Mouse (Mus musculus) kidney, adult 2 months (tissue): Measurements from ENCODE around the gene Lbh. TPM values are rescaled to one million over a fixed set of nuclear protein-coding genes. Genes with fewer than 3 reads are reported as not detected.

Source experiments
- DNase-seq: peaks from one replicate; pipeline ENCODE4 v3.0.0; 2021
- H3K27ac ChIP-seq: fragments of 200-500 bp; 2 replicates; pipeline ENCODE4 v1.5.1; 2012; ENCODE audit warnings: low read depth, low read length, control low read depth, inconsistent platforms; ENCODE audit not compliant: insufficient read depth
- H3K27me3 ChIP-seq: fragments of 200-500 bp; replicated peaks from 2 replicates; pipeline ENCODE4 v1.6.1; 2012; ENCODE audit warnings: mild to moderate bottlenecking, moderate library complexity, low read length, inconsistent platforms; ENCODE audit not compliant: control insufficient read depth, insufficient read depth
- H3K36me3 ChIP-seq: fragments of 200-500 bp; 2 replicates; pipeline ENCODE4 v1.6.1; 2012; ENCODE audit warnings: mild to moderate bottlenecking, moderate library complexity, low read length, inconsistent platforms; ENCODE audit not compliant: control insufficient read depth, insufficient read depth
- H3K4me1 ChIP-seq: fragments of 200-500 bp; 2 replicates; pipeline ENCODE4 v1.6.1; 2011; ENCODE audit warnings: low read length; ENCODE audit not compliant: control insufficient read depth, insufficient read depth
- H3K4me3 ChIP-seq: fragments of 200-500 bp; 2 replicates; pipeline ENCODE4 v1.5.1; 2011; ENCODE audit warnings: mild to moderate bottlenecking, low read depth, low read length, control low read depth; ENCODE audit not compliant: insufficient read depth
- CTCF ChIP-seq: fragments of 200-500 bp; conservative IDR thresholded peaks from 2 replicates; pipeline ENCODE4 v1.5.1; 2011; ENCODE audit warnings: low read depth, mild to moderate bottlenecking, control low read depth, low read length, moderate library complexity, mixed read lengths; ENCODE audit not compliant: insufficient read depth, insufficient read length
- POLR2A ChIP-seq: fragments of 200-500 bp; IDR thresholded peaks from one replicate; pipeline ENCODE4 v1.6.1; 2011; ENCODE audit warnings: low read depth, low read length, control low read depth
- WGBS: fragments of 180-500 bp; shearing (Covaris S2); methylation state at CpG from one replicate; pipeline ENCODE4 v1.1.7; 2018; 5-methylcytosine and 5-hydroxymethylcytosine counted together
- polyA plus RNA-seq: library from polyadenylated mRNA; depleted of rRNA; stranded (reverse); fragments of >200 nt; gene quantifications from 2 replicates; pipeline ENCODE4 v1.2.3, GENCODE M21; 2012

The Lbh gene
- polyA plus RNA-seq, 1 experiment, result 66.4 TPM

DNA sequence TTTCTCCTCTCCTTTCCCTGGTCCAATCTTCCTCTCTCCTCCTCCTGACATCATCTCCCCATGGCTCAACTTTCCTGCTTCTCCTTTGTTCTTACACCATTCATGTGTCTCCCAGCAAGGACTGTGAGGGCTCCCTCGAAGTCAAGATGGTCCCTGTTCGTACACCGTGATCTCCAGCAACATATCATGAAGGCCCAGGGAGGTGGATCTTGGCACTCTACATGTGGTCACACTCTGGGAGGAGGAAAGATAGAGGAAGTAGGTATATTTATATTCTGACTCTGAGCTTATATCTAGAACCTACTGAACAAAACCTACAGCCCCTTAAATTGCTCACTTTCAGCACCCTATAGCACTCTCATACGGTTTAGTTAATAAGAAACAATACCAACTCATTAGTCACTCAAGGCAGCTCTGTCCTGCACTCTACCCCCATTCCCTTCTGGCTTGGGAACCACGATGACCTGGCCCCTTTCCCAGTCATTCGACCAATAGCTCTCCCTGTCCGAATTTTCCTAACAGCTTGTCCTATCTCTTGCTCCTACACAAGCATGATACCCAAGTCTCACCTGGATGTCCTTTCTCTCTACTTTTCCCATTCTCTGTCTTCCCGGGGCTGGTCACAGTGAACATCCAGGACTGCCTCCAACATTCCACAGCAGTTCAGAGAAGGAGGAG is 44.0 kb downstream of the Lbh start:
- TF ChIP-seq CTCF, result no peak
- TF ChIP-seq POLR2A, result no peak
- 62% methylated on average over 8 of the region's 8 CpGs for WGBS
- Histone ChIP-seq H3K4me1 (no peaks in the 10 kb centered on the region; the same call in 1 of the 2 replicates), H3K36me3 (no peaks in the 10 kb centered on the region), H3K4me3 (no peak overlapping the region), H3K27ac (no peak overlapping the region), H3K27me3 (no peaks in the 10 kb centered on the region)
- DNase-seq, result peak; percentile 52

DNA sequence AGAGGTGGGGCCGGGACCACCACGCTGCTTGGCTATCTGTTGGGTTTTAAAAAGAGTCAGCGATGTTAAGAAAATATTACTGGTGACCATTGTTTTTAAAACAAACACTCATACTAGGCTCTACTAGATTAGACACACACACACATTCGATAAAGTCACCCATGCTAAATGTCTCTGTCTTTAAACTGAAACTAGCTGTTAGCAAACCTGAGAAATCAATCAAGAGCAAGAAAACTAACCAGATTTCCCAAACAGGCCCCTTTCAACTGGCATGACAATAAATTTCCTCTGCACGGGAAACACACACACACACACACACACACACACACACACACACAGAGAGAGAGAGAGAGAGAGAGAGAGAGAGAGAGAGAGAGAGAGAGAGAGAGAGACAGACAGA is 47.6 kb downstream of the Lbh start:
- Histone ChIP-seq H3K4me3 (no peak overlapping the region), H3K27me3 (no peaks in the 10 kb centered on the region), H3K36me3 (no peaks in the 10 kb centered on the region), H3K4me1 (no peaks in the 10 kb centered on the region; the same call in 1 of the 2 replicates), H3K27ac (no peak overlapping the region)
- no peak for TF ChIP-seq CTCF
- TF ChIP-seq POLR2A, result no peak
- WGBS, result 68% methylated on average over 5 of the region's 5 CpGs
- DNase-seq, result no peak

DNA sequence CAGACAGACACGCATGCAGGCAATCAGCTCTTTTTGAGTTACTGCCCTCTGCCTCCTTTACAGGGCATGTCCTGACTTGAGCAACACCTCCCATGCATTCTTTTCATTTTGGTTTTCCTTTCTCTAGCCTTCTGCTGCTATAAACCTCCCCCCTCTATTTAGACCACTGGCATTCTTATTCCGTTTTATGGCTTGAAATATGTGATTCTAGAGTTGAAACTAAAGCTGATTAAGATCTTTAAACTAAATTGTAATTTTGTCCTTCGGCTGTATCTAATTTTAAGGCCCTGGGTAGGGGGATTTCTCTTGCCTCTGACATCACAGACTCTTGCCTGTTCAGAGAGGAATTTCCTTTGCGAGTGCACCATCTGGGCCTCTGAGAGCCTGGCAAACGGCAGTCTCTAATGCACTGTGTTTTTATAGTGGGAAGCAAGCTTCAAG is 48.0 kb downstream of the Lbh start:
- H3K27ac ChIP-seq, result no peak overlapping the region
- H3K4me3 ChIP-seq, result no peak overlapping the region
- no peaks in the 10 kb centered on the region for H3K36me3 ChIP-seq
- WGBS, result 63% methylated on average over 5 of the region's 5 CpGs
- H3K4me1 ChIP-seq, result no peaks in the 10 kb centered on the region; the same call in 1 of the 2 replicates
- no peaks in the 10 kb centered on the region for H3K27me3 ChIP-seq
- DNase-seq, result no peak
- no peak for TF ChIP-seq CTCF
- no peak for TF ChIP-seq POLR2A

DNA sequence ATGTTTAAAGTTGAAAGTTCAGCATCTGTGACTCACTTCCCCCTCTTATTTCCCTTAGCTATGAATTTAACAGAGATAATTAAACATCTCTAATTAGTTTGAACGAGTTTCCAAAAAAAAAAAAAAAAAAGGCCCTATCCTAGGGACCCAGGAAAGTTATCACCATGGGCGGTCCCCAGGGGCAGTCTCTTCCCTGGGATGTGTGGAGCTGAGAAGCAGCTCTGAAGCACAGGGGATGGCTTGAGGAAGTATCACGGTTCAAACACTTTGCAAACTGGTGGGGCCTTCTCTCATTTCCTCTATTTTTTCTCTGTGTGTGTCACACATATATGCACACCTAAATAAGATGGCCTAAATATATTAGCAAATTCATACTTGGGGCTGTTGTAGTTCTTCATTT is 48.8 kb downstream of the Lbh start:
- 52% methylated on average over 3 of the region's 3 CpGs for WGBS
- H3K27me3 ChIP-seq, result no peaks in the 10 kb centered on the region
- DNase-seq, result no peak
- H3K4me1 ChIP-seq, result no peaks in the 10 kb centered on the region; the same call in 1 of the 2 replicates
- TF ChIP-seq POLR2A, result no peak
- TF ChIP-seq CTCF, result no peak
- H3K4me3 ChIP-seq, result no peak overlapping the region
- no peak overlapping the region for H3K27ac ChIP-seq
- no peaks in the 10 kb centered on the region for H3K36me3 ChIP-seq

DNA sequence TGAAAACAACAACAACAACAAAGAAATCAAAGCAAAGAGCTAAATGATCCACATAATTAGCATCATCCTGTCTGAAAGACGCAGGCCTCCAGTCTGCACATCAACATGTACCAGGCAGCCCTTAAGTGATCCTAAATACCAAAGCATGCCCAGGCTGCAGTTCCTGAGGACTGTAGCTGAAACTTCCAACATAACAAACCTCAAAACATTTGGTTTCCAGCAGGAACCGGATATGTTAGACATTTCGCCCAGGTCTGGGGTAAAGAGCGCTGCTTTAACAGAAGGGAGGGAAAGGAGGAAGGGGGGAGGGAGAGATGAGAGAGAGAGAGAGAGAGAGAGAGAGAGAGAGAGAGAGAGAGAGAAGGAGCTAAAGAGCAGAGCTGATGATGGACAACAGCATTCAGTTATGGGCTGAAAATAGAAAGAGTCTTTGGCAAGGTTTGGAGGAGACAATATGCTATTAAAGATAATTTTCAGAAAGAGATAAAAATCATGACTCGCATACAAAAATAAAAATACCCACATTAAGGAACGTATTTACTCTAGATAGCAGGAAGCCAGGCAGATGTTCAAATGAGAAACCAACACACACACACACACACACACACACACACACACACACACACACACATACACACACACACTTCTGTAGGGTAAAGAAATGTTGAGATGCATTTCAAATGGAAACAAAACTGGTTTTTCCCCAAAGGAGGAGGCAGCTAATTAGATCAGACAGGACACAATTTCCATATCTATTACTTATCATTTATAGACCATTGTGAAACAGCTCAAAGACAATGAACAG is 49.5 kb downstream of the Lbh start:
- Histone ChIP-seq H3K27ac (peak overlapping the region; percentile 44; the same call in 1 of the 2 replicates), H3K36me3 (no peaks in the 10 kb centered on the region), H3K27me3 (no peaks in the 10 kb centered on the region), H3K4me3 (no peak overlapping the region), H3K4me1 (no peaks in the 10 kb centered on the region; the same call in 1 of the 2 replicates)
- TF ChIP-seq POLR2A, result no peak
- TF ChIP-seq CTCF, result no peak
- WGBS, result 59% methylated on average over 6 of the region's 6 CpGs
- DNase-seq, result no peak

DNA sequence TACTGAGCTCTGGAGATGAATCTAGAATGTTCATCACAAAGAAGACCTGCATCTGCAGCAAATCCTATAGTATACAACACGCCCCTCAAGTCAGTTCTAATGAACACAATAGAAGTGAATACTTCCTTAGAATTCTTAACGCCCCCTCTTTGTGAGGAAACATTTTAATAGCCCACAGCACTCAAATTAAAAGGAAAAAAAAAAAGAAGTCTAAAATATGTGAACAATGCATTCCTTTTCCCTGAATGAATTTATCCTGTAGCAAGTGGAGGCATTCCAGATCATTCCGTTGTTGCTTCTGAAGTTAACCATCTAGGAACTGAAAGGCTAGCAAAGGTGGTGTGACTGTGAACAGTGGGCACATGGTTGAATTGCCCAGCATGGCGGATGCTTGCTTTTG is 50.6 kb downstream of the Lbh start:
- Histone ChIP-seq H3K36me3 (no peaks in the 10 kb centered on the region), H3K4me3 (no peak overlapping the region), H3K4me1 (no peaks in the 10 kb centered on the region; the same call in 1 of the 2 replicates), H3K27me3 (no peaks in the 10 kb centered on the region), H3K27ac (no peak overlapping the region)
- DNase-seq, result no peak
- no peak for TF ChIP-seq CTCF
- 61% methylated on average over 4 of the region's 4 CpGs for WGBS

DNA sequence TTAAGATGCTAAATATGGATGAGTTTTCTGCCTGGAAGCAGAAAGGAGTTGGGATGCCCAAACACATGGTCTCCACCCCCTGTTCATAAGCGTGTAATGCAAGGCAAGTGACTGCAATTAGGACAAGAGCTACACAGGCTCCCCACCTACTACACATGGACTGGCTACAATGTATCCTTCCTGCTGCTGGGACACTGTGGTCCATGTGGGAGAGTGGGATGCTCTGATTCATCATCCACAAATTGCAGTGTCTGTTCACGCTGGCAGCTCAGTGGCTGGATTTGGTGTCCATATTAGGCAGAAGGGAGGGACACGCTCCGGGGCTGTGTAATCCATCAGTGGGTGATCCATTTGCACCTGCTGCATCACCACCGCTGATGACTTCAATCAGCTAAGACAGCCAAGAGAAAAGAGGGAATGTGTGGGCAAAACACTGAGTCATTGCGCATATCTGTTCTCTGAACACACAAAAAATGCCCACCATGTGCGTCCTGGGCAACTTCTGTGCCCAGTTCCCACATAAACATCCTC is 52.6 kb downstream of the Lbh start:
- 66% methylated on average over 7 of the region's 7 CpGs for WGBS
- no peaks in the 10 kb centered on the region for H3K36me3 ChIP-seq
- no peak overlapping the region for H3K4me3 ChIP-seq
- DNase-seq, result no peak
- H3K27ac ChIP-seq, result no peak overlapping the region
- H3K4me1 ChIP-seq, result no peaks in the 10 kb centered on the region; the same call in 1 of the 2 replicates
- no peaks in the 10 kb centered on the region for H3K27me3 ChIP-seq
- no peak for TF ChIP-seq CTCF
